Comparison of ENCODE assay signal across 9 mouse cellular contexts in genomic region chr16:72800121-72800749, GRCm38 (mm10).
DNase-seq lines count a peak whose midpoint lies in the region; ATAC-seq lines count a peak whose summit lies in the region.
"Had no signal": no experiment of that assay in that cellular context is flagged by ENCODE, and none has a peak within 500 bp of the region (broad histone marks: within the 10 kb centered on the region; RNA-seq: fewer than 3 reads in every experiment).

No protein-coding gene starts in this region.

- ATAC-seq in cerebellum, adult (ENCODE audit: insufficient number of reproducible peaks, low FRiP score, low TSS enrichment), result peak; percentile 76
- ATAC-seq in megakaryocyte, adult 5-6 weeks (ENCODE audit: poor library complexity, severe bottlenecking), result no peak

- no peak for DNase-seq in cerebellum, postnatal 4 days (ENCODE audit: low spot score in 2 of 2)
- DNase-seq in right cerebral cortex, postnatal 10 days (ENCODE audit: low spot score in 2 of 2), result peak; percentile 50 to 53
- no peak for DNase-seq in right cerebral cortex, postnatal 4 days
- DNase-seq in layer of hippocampus, postnatal 10 days (ENCODE audit: low spot score in 2 of 2), result peak; percentile 28 to 35
- DNase-seq in adipocyte (ENCODE audit: low spot score), result no peak
- DNase-seq in spleen, adult 18-20 months, result no peak
- DNase-seq: liver, embryonic 13.5 days had no signal

Comparison
In these comparisons a context has a peak if more than half of its experiments do, and no peak if none do; other contexts are left out.
1. DNase-seq: peak in right cerebral cortex, postnatal 10 days (2 of 2) and layer of hippocampus, postnatal 10 days (2 of 2); none in cerebellum, postnatal 4 days (0 of 2), right cerebral cortex, postnatal 4 days (single experiment), adipocyte (single experiment) and spleen, adult 18-20 months (0 of 2).